Mouse (Mus musculus) midbrain, embryonic 16.5 days (tissue): ENCODE data around the gene Gdf5. TPM values are rescaled to one million over a fixed set of nuclear protein-coding genes. Genes with fewer than 3 reads are reported as not detected.

Experiments used
- ATAC-seq: fragments of 200-750 bp; cut with Nextera tagmentation; 2 replicates; pipeline ENCODE4 v1.8.0; 2017; ENCODE audit warnings: moderate TSS enrichment
- H3K27ac ChIP-seq: fragments of 300-500 bp; sonication (generic); 2 replicates; pipeline ENCODE4 v1.5.1; 2014; ENCODE audit warnings: mild to moderate bottlenecking, low read length, mixed read lengths
- H3K27me3 ChIP-seq: fragments of 300-500 bp; sonication (generic); 2 replicates; pipeline ENCODE4 v1.6.1; 2014; ENCODE audit warnings: low read depth, low read length, mixed read lengths; ENCODE audit not compliant: control insufficient read depth, insufficient read depth
- H3K36me3 ChIP-seq: fragments of 300-500 bp; sonication (generic); 2 replicates; pipeline ENCODE4 v1.6.1; 2014; ENCODE audit warnings: mild to moderate bottlenecking, low read length, moderate library complexity, mixed read lengths; ENCODE audit not compliant: control insufficient read depth, insufficient read depth
- H3K4me1 ChIP-seq: fragments of 300-500 bp; sonication (generic); 2 replicates; pipeline ENCODE4 v1.6.1; 2014; ENCODE audit warnings: mild to moderate bottlenecking, low read length, mixed read lengths; ENCODE audit not compliant: control insufficient read depth, insufficient read depth
- H3K4me2 ChIP-seq: fragments of 300-500 bp; sonication (generic); 2 replicates; pipeline ENCODE4 v1.6.1; 2014; ENCODE audit warnings: mild to moderate bottlenecking, low read length, mixed read lengths
- H3K4me3 ChIP-seq: fragments of 300-500 bp; sonication (generic); 2 replicates; pipeline ENCODE4 v1.5.1; 2014; ENCODE audit warnings: low read depth, mild to moderate bottlenecking, low read length, moderate library complexity, mixed read lengths
- H3K9ac ChIP-seq: fragments of 300-500 bp; sonication (generic); 2 replicates; pipeline ENCODE4 v1.6.1; 2014; ENCODE audit warnings: low read depth, low read length, mixed read lengths
- H3K9me3 ChIP-seq: fragments of 300-500 bp; sonication (generic); replicated peaks from 2 replicates; pipeline ENCODE4 v1.6.1; 2014; ENCODE audit warnings: mild to moderate bottlenecking, low read length, mixed read lengths; ENCODE audit not compliant: control insufficient read depth, poor library complexity, severe bottlenecking
- WGBS: fragments of 180-500 bp; shearing (Covaris S2); extraction: QIAGEN DNeasy Blood & Tissue Kit; methylation state at CpG from one replicate; pipeline ENCODE4 v1.1.7; 2014; 5-methylcytosine and 5-hydroxymethylcytosine counted together
- polyA plus RNA-seq: library from polyadenylated mRNA; unstranded; fragments of >200 nt; fragmentation: Nextera tagmentation; extraction: Ambion mirVana; gene quantifications from 2 replicates; pipeline ENCODE4 v1.2.1, GENCODE M21; 2015

Gdf5 gene
- polyA plus RNA-seq, 1 experiment from 2014 or later, result 0.95 TPM

DNA sequence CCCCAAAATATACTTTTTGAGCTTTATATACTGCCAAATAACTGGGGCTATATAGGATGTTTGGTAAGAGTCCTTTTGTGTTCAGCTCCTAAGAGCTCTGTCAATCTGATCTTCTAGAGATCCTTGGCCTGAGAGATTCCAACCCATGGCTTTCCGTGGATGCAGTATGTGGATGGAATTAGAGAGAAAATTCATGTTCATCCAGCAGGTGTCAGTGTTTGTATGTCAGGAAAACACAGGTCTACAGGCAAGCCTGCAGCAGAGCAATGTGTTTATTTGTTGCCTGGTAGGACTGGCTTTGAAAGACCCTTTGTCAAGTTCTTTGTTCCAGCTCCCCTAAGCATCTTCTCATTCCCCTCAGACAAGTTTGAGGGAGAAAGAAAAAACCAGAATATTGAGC is 17.8 kb upstream of the Gdf5 start:
- 0 out of 2 replicates have a peak, but pooled peaks have one; percentile 39 for ATAC-seq
- no peak overlapping the region for H3K4me3 ChIP-seq
- H3K4me1 ChIP-seq, result no peaks in the 10 kb centered on the region
- H3K36me3 ChIP-seq, result peaks cover 22% of the 10 kb centered on the region
- no peaks in the 10 kb centered on the region for H3K9me3 ChIP-seq
- no peak overlapping the region for H3K4me2 ChIP-seq
- no peaks in the 10 kb centered on the region for H3K27me3 ChIP-seq
- WGBS, result 44% methylated on average over 1 of the region's 1 CpGs
- H3K27ac ChIP-seq, result peak overlapping the region; percentile 47; the same call in 1 of the 2 replicates
- no peak overlapping the region for H3K9ac ChIP-seq

DNA sequence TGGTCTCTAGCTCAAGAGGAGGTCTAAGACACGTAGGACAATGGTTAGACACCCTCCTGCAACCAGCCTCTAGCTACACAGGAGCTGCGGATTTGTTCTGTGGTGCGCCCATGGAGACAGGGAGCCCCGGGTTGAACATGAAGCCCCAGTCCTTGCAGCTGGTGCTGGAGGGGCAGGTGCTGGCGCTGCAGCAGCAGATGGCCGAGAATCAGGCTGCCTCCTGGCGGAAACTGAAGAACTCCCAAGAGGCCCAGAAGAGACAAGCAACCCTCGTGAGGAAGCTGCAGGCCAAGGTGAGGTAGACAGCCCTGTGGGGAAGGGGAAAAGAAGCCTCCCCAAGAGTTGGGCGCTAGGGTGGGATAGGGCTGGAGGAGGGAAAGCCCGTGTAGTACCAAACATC is 16.7 kb upstream of the Gdf5 start:
- Histone ChIP-seq H3K27ac (no peak overlapping the region), H3K4me3 (no peak overlapping the region), H3K36me3 (peaks cover 20% of the 10 kb centered on the region), H3K27me3 (no peaks in the 10 kb centered on the region), H3K9ac (no peak overlapping the region), H3K4me1 (peaks cover 7% of the 10 kb centered on the region), H3K9me3 (no peaks in the 10 kb centered on the region), H3K4me2 (no peak overlapping the region)
- no peak for ATAC-seq
- 73% methylated on average over 10 of the region's 10 CpGs for WGBS

DNA sequence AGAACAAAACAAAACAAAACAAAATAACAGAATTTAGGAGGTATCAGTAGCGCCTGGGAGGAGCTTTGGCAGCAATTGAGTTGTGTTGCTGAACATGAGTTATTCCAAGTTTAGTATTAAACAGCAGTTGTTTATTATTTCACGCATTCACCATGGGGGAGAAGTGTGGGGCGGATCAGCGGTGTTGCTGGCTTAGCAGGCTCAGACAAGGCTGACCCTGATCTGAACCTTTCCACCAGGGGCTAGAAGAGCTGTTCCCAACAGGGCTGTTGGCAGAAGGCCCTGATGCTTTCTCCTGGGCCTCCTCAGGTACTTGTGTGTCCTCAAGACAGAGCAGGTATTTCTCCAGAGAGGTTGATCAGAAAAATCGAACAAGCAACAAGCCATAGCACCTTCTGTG is 14.8 kb upstream of the Gdf5 start:
- WGBS, result 88% methylated on average over 5 of the region's 5 CpGs
- no peaks in the 10 kb centered on the region for H3K27me3 ChIP-seq
- ATAC-seq, result no peak

DNA sequence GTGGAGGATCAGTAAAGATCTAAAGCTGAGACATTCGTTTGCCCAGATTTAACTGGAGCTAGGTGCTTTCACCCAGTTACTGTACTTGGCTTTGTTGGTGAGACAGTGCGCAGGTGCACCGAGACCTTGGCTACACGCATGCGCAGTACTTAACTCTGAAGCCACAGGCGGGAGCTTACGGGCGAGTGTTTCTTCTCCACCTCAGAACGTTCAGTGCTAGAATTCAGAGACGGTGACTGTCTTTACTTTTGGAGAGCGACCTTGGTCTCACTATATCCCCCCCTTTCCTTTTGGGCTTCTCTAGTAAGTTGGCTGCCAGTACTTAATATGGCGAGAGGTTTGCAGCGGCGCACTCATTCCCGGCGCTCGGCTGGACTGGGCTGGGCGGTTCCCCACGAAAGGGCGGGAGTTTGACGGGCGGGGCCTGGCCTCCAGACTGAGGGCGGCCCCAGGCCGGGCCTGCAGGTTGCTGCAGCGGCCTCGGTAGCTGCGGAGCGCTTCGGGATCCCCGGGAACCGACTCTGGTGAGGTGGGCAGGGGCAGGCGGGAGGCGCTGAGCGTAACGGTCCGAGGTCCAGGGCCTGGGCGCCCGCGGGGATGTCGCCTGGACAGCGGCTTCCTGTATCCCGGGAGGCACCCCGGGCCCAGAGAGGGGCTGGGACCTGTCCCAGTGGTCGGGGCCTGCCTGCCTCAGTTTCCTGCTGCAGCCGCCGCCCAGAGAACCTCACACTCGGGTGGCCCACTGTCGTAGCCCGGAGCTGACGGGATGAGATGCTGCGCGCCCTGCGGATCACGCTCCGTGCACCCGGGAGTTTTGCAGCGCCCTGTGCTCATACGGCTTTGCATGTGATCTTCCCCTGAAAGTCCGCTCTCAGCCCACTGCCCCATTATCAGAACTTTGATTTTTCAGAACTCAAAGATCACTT is 11.2 kb upstream of the Gdf5 start, which contains the start of gene Cep250:
Gene Cep250 (plus strand): TSS at position 325 of the 926 bp plus-strand sequence.
- no peaks in the 10 kb centered on the region for H3K36me3 ChIP-seq
- ATAC-seq, result peak; percentile 95
- peak within 1 kb of the TSS; percentile 88 for H3K27ac ChIP-seq
- no peaks in the 10 kb centered on the region for H3K27me3 ChIP-seq
- H3K4me1 ChIP-seq, result peaks cover 7% of the 10 kb centered on the region
- under 1% methylated on average over 58 of the region's 59 CpGs for WGBS
- H3K9ac ChIP-seq, result peak within 1 kb of the TSS; percentile 98
- no peaks in the 10 kb centered on the region for H3K9me3 ChIP-seq
- H3K4me3 ChIP-seq, result peak within 1 kb of the TSS; percentile 94
- peak within 1 kb of the TSS; percentile 78 for H3K4me2 ChIP-seq

More for the DNA sequence above, 14.8 kb upstream of the Gdf5 start:
- Histone ChIP-seq H3K9me3 (no peaks in the 10 kb centered on the region), H3K4me1 (peaks cover 7% of the 10 kb centered on the region), H3K4me3 (no peak overlapping the region), H3K27ac (no peak overlapping the region), H3K36me3 (peaks cover 10% of the 10 kb centered on the region; the same call in 1 of the 2 replicates), H3K4me2 (no peak overlapping the region), H3K9ac (no peak overlapping the region)

DNA sequence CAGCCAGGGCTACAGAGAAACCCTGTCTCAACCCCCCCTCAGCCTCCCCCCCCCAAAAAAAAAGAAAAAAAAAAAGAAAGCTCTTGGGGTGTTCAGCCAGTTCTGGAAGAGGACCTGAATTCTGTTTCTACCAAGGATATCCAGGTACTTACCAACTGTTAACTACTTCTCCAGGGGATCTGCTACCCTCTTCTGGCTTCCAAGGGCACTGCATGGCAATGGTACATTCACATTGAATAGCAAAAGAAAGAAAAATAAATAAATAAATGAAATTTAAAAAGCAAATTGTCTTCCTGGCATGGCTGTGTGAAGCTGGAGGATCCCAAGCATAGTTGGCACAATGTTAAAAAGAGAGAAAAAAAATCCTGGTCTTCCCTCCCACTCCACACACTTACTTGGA is 6.8 kb upstream of the Gdf5 start:
- Histone ChIP-seq H3K27ac (no peak overlapping the region), H3K4me2 (no peak overlapping the region), H3K27me3 (no peaks in the 10 kb centered on the region), H3K9me3 (no peaks in the 10 kb centered on the region), H3K4me3 (no peak overlapping the region), H3K4me1 (peaks cover under 1% of the 10 kb centered on the region), H3K36me3 (no peaks in the 10 kb centered on the region), H3K9ac (no peak overlapping the region)
- ATAC-seq, result no peak

DNA sequence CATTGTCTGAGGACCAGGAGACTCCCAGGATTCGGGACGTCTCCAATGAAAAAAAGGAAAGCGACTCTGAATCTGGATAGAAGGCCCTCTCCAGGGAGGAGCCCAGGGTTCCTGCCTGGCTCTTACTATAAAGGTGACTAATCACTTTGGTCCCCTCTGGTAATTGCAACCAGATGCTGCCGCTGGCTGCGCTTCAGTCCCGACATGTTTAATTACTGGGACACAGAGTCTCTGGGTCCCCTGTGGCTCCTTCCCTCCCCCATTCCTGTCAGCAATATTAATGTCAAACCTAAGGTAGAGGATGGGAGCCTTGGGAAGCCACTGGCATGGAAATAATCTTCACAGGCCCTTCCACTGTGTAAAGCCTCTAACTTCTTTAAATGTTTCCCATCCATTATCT is 4.2 kb upstream of the Gdf5 start:
- Histone ChIP-seq H3K4me1 (0 out of 2 replicates have a peak, but pooled peaks cover 4% of the 10 kb centered on the region), H3K9ac (no peak overlapping the region), H3K27me3 (no peaks in the 10 kb centered on the region), H3K36me3 (no peaks in the 10 kb centered on the region), H3K4me3 (no peak overlapping the region), H3K4me2 (no peak overlapping the region), H3K27ac (no peak overlapping the region), H3K9me3 (no peaks in the 10 kb centered on the region)
- 28% methylated on average over 6 of the region's 6 CpGs for WGBS
- no peak for ATAC-seq

DNA sequence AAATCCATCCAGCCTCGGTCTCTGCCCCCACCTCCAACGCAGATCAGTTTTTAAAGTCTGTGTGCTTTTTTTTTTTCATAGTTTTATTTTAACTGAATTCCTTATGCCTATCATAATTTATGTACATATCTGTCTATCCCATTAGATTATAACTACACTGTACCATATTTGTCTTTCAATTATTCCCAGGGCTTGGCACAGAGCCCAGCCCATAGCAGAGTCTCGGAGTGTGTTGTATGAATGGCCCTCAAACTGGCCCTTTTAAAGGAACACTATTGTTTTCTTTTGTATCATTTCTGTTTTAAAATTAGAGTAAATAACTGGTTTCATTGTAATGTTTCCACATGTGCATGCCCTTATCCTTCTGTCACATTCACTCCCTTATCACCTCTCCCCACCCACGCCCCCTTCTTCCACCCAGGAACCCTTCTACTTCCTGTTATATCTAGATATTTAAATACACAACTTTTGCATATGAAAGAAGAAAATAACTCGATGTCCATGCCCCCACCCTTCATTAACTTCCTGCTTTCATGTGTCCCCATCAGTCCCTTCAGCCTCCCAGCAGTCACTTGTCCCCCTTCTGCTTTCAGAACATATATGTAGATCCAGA is 2.3 kb upstream of the Gdf5 start:
- Histone ChIP-seq H3K27ac (no peak overlapping the region), H3K9ac (no peak overlapping the region), H3K27me3 (no peaks in the 10 kb centered on the region), H3K36me3 (no peaks in the 10 kb centered on the region), H3K4me3 (no peak overlapping the region), H3K4me2 (no peak overlapping the region), H3K4me1 (peaks cover 11% of the 10 kb centered on the region), H3K9me3 (no peaks in the 10 kb centered on the region)
- no peak for ATAC-seq
- 64% methylated on average over 5 of the region's 5 CpGs for WGBS

DNA sequence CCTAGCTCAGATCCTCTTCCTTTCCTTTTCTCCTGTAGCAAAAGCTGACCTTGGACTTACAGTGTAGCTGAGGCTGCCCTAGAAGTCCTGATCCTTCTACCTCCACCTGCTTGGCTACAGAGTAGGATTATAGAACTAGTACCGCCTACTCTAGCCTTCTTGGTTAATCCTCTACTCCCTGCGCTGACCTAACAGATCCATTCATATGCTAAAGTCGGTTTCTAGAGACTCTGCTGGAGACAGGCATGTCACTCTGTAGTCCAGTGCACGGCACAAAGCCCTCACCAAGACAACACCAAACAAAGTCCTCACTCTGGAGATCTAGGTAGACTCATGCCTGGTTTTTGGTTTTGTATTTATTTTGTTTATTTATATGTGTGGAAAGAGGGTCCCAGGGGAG is 1.3 kb upstream of the Gdf5 start:
- no peak overlapping the region for H3K4me2 ChIP-seq
- no peaks in the 10 kb centered on the region for H3K27me3 ChIP-seq
- H3K9me3 ChIP-seq, result no peaks in the 10 kb centered on the region
- H3K9ac ChIP-seq, result no peak overlapping the region
- no peak overlapping the region for H3K4me3 ChIP-seq
- no peaks in the 10 kb centered on the region for H3K36me3 ChIP-seq
- 4% methylated on average over 4 of the region's 4 CpGs for WGBS
- peaks cover 11% of the 10 kb centered on the region for H3K4me1 ChIP-seq
- H3K27ac ChIP-seq, result no peak overlapping the region
- ATAC-seq, result no peak

DNA sequence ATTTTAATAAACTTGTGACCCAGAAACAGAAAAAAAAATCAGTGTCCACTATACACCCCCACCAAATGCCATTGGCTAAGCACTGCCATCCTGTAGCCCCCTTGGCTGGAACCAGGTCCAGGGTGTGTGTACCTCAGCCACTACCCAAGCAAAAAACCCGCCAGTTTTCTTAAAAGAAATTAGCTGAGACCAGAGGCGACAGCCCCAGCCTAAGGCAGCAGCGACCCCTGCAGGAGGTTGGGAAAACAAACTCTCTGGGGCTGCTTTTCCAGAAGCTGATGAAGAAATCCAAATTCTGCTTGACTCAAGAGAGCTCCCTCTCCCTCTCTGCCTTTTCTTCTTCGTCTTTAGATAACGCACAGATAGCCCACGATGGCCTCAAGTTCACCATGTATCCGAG is 902 bp upstream of the Gdf5 start:
- H3K4me3 ChIP-seq, result no peak overlapping the region
- no peaks in the 10 kb centered on the region for H3K27me3 ChIP-seq
- H3K36me3 ChIP-seq, result no peaks in the 10 kb centered on the region
- no peaks in the 10 kb centered on the region for H3K9me3 ChIP-seq
- peaks cover 11% of the 10 kb centered on the region for H3K4me1 ChIP-seq
- WGBS, result 2% methylated on average over 7 of the region's 7 CpGs
- H3K9ac ChIP-seq, result no peak overlapping the region
- no peak for ATAC-seq
- no peak overlapping the region for H3K27ac ChIP-seq
- no peak overlapping the region for H3K4me2 ChIP-seq
